Mouse (Mus musculus) kidney, adult 8-10 months (tissue): ENCODE measurements around the gene Kif12.

Source experiments
- DNase-seq, 2 experiments: peaks; one replicate each; pipeline ENCODE4 v3.0.0; 2022

The Kif12 gene

DNA sequence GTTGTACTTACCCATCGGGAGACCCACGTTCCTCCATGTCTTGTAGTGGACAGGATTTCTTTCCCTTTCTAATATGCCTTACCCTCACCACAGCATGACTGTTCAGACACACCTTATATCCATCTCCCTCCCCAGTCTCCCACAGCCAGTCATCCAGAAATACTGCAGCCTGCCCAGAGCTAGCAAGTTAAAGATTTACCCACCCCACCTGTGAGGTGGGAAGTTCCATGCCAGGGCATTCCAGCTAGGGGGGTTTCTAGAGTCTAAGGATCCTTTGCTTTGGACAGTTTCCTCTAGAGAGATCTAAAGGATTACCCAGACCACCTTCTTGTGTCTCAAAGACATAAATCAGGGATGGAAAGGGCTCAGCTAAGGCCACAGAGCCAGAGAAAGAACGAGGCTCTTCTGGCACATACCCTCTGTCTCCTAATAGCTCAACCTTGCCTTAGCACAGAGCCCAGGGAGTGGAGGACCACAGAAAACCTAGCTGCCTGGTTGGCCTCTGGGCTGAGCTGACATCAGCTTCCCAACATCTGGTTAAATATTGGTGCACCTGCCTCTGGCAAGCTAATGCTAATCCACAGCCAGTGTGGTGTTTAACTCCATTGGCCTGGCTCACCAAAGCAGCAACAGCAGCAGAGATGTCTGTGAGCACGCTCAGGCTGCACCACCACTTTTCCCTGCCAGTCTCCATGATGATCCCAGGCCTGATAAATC is at the start of gene Kif12:
Gene Kif12, minus strand, starts transcription at position 163 of the 717 bp plus-strand sequence.
- DNase-seq: peak; percentile 93 to 94

DNA sequence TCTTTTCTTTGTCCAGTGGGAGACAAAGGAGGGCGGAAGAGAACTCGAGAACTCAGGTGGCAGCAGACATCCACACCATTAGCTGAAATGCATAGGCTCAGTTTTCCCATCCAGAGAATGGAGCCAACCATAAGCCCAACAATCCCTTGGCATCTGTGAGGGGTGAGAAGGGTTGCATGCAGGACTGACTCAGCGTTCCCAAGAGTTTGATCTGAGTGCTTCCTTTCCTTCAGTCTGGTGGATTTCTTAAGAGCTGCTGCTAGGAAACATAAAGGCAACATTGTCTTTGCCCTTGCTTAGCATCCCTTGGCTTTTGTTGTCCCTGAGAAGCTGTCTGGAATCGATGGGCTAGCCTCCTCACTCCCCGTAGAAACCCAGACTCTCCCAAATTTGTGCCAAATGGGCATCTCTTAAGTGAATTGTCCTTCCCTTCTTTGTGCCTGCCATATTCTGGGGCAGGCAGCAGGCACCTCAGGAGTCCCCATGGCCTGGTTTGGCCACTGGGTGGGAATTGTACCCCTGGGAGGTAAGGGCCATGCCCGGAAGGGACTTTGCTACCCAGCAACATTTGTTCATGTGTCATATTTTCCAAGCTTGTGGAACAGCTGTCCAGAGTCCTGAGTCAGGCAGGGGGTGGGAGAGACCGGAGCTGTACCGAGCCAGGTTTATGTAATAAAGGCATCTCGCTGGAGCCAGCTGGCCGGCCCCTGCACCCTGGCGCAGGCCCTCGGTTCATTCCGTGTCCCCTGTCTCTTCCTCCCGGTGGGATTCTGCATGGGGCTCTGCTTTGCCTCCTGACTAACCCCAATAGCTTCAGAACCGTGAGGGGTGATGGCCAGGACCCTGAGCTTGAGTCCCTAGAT is 49.4 kb upstream of the Kif12 start:
- peak; percentile 82 to 85 for DNase-seq

GRCm38 (mm10) chr4:63219635-63220034 is 47.7 kb upstream of the Kif12 start:
- no peak for DNase-seq

GRCm38 (mm10) chr4:63219059-63219458 is 47.1 kb upstream of the Kif12 start:
- DNase-seq: no peak

DNA sequence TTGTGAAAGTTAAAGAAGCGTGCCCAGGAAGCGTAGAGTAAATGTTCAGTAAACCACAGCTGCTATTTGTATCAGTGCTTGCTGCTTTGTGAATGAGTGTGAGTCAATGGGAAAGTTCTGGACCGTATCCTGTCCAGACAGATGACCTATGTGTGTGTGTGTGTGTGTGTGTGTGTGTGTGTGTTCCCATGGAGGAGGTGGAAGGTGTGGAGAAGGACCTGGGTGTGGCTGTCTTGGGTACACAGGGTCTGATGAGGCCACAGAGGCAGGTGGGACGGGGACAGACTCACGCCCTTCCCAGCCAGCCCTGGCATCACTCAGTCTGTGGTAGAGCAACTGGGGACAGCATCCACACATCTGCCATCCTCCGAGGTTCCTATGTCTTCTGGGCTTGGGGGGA is 45.6 kb upstream of the Kif12 start:
- DNase-seq: no peak

GRCm38 (mm10) chr4:63216566-63216965 is 44.6 kb upstream of the Kif12 start:
- DNase-seq: no peak

DNA sequence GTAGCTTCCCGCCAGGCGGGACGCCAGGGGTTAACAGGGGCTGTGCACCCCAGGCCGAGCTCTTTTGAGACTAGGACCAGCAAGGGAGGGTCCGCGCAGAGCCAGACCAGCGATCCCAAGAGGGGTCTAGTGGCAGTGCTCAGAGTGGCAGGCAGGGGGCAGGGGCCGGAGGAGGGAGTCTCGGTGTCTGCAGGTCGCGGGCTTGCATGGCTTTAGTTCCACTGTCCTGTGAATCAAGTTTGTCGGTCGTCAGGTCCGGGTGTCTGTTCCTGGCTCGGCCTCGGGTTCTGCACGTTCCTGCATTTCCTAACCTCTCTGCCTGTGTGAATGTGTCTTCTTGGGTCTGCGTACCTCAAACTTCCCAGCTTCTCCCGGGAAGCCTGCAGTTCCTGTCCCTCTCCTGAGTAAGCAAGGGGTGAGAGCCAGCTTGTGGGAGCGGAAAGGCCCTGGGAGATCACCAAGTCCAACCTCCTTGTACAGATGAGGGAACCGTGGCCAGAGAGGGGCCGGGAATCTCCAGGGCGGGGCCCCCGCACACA is 44.1 kb upstream of the Kif12 start:
- peak in 1 of 2 experiments; percentile 71 for DNase-seq

- DNase-seq: peak in 1 of 2 experiments; percentile 76
These were observed 43.5 kb upstream of the Kif12 start for GRCm38 (mm10) chr4:63215185-63215992.

- no peak for DNase-seq
These were observed 42.1 kb upstream of the Kif12 start, which contains the start of gene Col27a1 for GRCm38 (mm10) chr4:63213907-63214621. Gene Col27a1, plus strand, starts transcription at chr4:63214004.

GRCm38 (mm10) chr4:63205583-63205982 is 33.7 kb upstream of the Kif12 start:
- no peak for DNase-seq

GRCm38 (mm10) chr4:63203874-63204273 is 31.9 kb upstream of the Kif12 start:
- no peak for DNase-seq

DNA sequence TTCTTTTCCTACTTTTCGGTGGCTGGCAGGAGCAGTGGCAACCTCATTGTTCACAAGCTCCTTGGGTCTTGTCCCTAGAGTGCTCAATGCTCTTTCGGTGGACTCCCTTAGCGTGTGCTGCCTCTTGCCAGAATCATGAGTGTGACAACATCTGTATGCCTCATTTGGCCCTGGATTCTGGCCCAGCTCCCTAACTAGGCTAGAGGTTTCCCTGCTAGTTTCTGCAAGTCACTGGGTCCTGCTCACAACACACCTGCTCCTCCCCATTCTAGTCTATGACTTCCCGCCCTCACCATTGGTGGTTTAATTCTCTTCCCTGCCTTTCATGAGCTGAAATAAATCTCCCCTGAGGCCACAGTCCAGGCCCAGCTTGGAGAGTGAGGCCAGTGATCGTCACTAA is 27.4 kb upstream of the Kif12 start:
- DNase-seq: no peak

DNA sequence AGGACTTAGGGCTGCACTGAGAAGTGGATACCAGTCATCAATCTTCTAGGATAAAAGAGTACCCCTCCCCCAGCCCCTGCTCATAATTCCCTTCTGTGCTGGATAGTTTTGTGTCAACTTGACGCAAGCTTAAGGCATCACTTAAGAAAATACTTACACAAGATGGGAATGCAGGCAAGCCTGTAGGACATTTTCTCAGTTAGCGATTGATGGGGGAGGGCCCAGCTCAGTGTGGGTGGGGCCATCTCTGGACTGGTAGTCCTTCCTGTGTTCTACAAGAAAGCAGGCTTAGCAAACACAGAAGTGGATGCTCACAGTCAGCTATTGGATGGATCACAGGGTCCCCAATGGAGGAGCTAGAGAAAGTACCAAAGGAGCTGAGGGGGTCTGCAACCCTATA is 22.4 kb upstream of the Kif12 start:
- no peak for DNase-seq

- no peak for DNase-seq
These were observed 19.7 kb upstream of the Kif12 start for GRCm38 (mm10) chr4:63191641-63192040.

DNA sequence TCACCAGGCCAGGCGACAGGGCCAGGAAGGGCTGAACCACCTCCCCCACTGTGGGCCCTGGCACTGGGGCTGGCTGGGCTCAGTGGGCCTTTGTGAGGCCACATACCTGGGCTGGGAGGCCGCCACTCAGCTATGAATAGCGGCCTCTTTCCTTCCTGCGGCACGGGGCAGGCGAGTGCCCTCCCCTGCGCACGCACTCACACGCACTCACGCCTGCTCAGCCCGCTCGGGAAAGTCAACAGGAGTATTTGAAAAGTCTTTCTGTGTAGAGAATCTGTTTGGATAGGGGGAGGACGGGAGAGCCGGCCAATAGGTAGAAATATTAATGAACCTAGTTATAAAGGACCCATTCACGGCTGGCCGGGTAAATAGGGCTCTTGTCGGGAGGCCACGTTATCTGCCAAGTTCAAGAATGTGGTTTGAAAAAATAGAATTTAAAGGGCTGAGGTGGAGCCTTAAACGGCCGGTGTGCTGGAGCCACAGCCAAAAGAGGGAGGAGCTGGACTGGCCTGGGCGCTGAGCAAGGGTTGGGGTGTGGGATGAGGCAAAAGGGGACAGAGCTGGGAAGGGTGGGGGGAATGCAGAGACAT is 14.4 kb upstream of the Kif12 start:
- DNase-seq: peak in 1 of 2 experiments; percentile 34

GRCm38 (mm10) chr4:63181556-63181955 is 9.6 kb upstream of the Kif12 start:
- DNase-seq: peak; percentile 59 to 79

- no peak for DNase-seq
These were observed 809 bp downstream of the Kif12 start for GRCm38 (mm10) chr4:63171122-63171521.

- peak; percentile 62 to 64 for DNase-seq
These were observed 1.9 kb downstream of the Kif12 start for GRCm38 (mm10) chr4:63170061-63170460.

DNA sequence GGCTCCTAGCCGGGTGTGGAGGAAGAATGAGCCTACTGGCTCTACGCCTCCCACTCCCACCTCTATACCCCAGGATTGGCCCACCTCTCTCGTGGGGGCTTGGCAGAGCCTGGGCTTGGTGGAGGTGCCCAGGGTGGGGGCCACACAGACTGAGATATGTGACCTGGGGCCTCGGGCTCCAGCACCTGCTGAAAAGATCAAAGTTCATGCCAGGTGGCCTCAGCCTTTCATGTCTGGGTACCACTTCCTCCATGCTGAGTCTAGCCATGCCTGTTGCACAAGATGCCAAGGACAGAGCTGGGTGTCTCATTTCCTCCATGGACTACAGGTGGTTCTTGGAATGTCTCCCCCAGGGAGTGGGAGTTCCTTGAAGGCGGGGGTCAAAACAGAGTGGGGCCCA is 5.6 kb downstream of the Kif12 start:
- DNase-seq: no peak

DNA sequence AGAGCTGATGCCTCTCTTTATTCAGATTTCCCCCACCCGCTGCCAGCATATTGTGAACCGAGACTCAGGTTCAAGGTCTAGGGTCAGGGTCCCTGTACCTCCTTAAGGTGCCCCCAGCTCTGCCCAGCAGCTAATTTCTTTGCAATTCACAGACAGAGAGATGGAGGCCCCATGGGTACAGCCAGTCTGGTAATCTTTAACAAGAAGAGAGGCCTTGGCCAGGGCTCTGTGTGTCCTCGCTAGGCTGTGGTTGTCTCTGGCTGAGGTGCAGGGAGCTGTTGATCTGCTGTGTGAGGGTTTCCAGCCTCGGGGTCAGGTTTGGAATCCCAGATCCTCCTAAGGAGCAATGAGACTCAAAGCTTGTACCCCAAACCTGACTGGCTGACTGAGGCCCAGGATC is 6.3 kb downstream of the Kif12 start:
- DNase-seq: peak; percentile 64 to 73

DNA sequence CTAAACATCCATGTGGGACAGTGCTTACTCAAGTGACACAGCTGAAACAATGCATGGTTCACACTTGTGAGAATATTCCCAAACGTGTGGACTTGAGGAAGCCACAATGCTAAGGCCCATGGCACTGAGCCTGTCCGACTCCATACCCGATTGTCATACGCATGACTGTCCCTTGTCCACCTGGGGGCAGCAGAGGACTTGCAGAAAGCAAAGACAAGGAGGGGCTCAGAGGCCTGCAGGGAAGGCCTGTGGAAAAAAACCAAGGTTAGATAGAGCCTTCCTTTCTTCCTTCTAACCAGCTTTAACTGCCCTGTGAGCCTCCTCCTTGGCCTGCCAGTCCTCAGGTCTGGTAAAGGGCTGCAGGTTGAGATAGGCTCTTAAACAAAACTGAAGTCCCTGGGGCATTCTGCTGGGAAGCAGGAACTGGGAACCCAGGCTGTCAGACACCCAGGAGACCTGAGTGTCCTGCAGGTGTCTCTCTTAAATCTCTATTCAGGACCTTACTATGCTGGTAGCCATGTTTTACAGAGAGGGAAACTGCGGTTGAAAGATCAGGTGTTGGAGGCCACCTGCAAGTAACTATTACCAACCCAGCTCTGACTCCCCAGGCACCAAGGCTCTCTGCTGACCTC is 12.9 kb downstream of the Kif12 start:
- peak; percentile 87 to 90 for DNase-seq
